Mouse (Mus musculus) erythroblast, embryonic 14.5 days (primary cell): Measurements from ENCODE around the gene Slc25a21.

Source experiments
- GATA1 ChIP-seq: IDR thresholded peaks from 2 replicates; pipeline ENCODE4 v1.6.1; 2012; ENCODE audit warnings: low read length, inconsistent platforms, mixed read lengths
- TAL1 ChIP-seq: IDR thresholded peaks from 3 replicates; pipeline ENCODE4 v1.6.1; 2012; ENCODE audit warnings: low read length, inconsistent platforms, mixed read lengths

DNA sequence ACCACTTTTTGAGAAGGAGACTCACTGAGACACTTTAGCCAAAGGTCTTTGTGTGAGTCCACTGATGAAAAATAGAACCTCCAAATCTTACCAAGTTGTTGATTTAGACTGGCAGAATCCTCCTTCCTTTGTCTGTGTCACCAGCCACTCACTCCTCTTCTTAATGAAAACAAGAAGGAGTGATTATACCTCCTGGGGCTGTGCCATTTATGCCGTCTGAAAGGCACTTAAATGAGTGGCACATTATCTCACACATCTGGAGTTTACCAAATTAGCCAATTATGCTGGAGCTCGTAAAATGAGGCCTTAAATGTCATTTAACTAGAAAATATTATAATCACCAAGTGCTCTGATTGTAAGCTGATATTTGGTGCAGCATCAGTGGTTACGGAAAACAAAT lies 345.8 kb downstream of the Slc25a21 start:
- TF ChIP-seq TAL1: no peak
- no peak for TF ChIP-seq GATA1
